Mouse (Mus musculus): ENCODE results near the gene Cdk13.

GRCm38 (mm10) chr13:17700090-17700715 lies 104.7 kb downstream of the Cdk13 start:
- TF ChIP-seq GATA1 (IDR thresholded peaks at IDR 0.05; ENCODE audit: borderline replicate concordance, low read length) (no peak), FLI1 (IDR thresholded peaks at IDR 0.05; ENCODE audit: low read length) (no peak)
